Mouse (Mus musculus): ENCODE data around the gene Insm2. TPM values are rescaled to one million over a fixed set of nuclear protein-coding genes. Genes with fewer than 3 reads are reported as not detected.
"Not testable (repeated sequence)": the region's sequence is repeated elsewhere in the genome, so short reads cannot be mapped to it uniquely, and the experiment has no call there.

Gene Insm2
- polyA plus RNA-seq (2014; fragmentation: Nextera tagmentation; extraction: Ambion mirVana): not detected in 2 replicates

GRCm38 (mm10) chr12:55598887-55599561 lies at the start of gene Insm2:
TSS of gene Insm2 (plus strand) at chr12:55599427.
- Histone ChIP-seq H3K4me3 (ENCODE audit: control insufficient read depth in 1 of 2, insufficient read depth in 1 of 2, low read depth in 1 of 2, low read length in 2 of 2) (peak within 1 kb of the TSS; percentile 38 to 50), H3K27ac (replicated peaks in 1 of 2; ENCODE audit: control insufficient read depth in 1 of 2, insufficient read depth in 1 of 2, low read depth in 2 of 2, low read length in 2 of 2) (no peak within 1 kb of the TSS), H3K9me3 (ENCODE audit: control insufficient read depth, low read length) (no peaks in the 10 kb centered on the region), H3K27me3 (ENCODE audit: control insufficient read depth, insufficient read depth, low read length) (peaks cover 56% of the 10 kb centered on the region), H3K36me3 (ENCODE audit: control insufficient read depth, insufficient read depth, low read length) (peaks cover 6% of the 10 kb centered on the region), H3K9ac (ENCODE audit: low read length) (no peak within 1 kb of the TSS), H3K4me1 (ENCODE audit: control insufficient read depth in 2 of 2, insufficient read depth in 2 of 2, low read length in 2 of 2) (peaks cover 4 to 20% of the 10 kb centered on the region in 2 experiments), H3K4me2 (ENCODE audit: low read length) (peak within 1 kb of the TSS; percentile 68)
- ATAC-seq (ENCODE audit: insufficient number of reproducible peaks, insufficient read depth, low FRiP score, low read depth): peak; percentile 36; the same call in 1 of the 2 replicates
- under 1% methylated on average over 77 of the region's 77 CpGs for WGBS

- ATAC-seq (ENCODE audit: insufficient number of reproducible peaks, insufficient read depth, low FRiP score, low read depth); H3K36me3 ChIP-seq (ENCODE audit: control insufficient read depth, insufficient read depth, low read length); H3K27me3 ChIP-seq (ENCODE audit: control insufficient read depth, insufficient read depth, low read length); H3K4me2 ChIP-seq (ENCODE audit: low read length); H3K9me3 ChIP-seq (ENCODE audit: control insufficient read depth, low read length); H3K4me1 ChIP-seq (ENCODE audit: control insufficient read depth in 2 of 2, insufficient read depth in 2 of 2, low read length in 2 of 2); H3K27ac ChIP-seq (replicated peaks in 1 of 2; ENCODE audit: control insufficient read depth in 1 of 2, insufficient read depth in 1 of 2, low read depth in 2 of 2, low read length in 2 of 2); H3K4me3 ChIP-seq (ENCODE audit: control insufficient read depth in 1 of 2, insufficient read depth in 1 of 2, low read depth in 1 of 2, low read length in 2 of 2); H3K9ac ChIP-seq (ENCODE audit: low read length): not testable (repeated sequence)
- 84% methylated on average over 6 of the region's 6 CpGs for WGBS
These were observed 44.3 kb upstream of the Insm2 start for GRCm38 (mm10) chr12:55554901-55555300.

GRCm38 (mm10) chr12:55557866-55558265 lies 41.4 kb upstream of the Insm2 start:
- Histone ChIP-seq H3K9me3 (ENCODE audit: control insufficient read depth, low read length) (no peaks in the 10 kb centered on the region), H3K4me1 (ENCODE audit: control insufficient read depth in 2 of 2, insufficient read depth in 2 of 2, low read length in 2 of 2) (no peaks in the 10 kb centered on the region; a peak in 1 of 4 replicates), H3K4me2 (ENCODE audit: low read length) (no peak overlapping the region), H3K27ac (replicated peaks in 1 of 2; ENCODE audit: control insufficient read depth in 1 of 2, insufficient read depth in 1 of 2, low read depth in 2 of 2, low read length in 2 of 2) (no peak overlapping the region), H3K9ac (ENCODE audit: low read length) (no peak overlapping the region), H3K36me3 (ENCODE audit: control insufficient read depth, insufficient read depth, low read length) (no peaks in the 10 kb centered on the region), H3K4me3 (ENCODE audit: control insufficient read depth in 1 of 2, insufficient read depth in 1 of 2, low read depth in 1 of 2, low read length in 2 of 2) (no peak overlapping the region), H3K27me3 (ENCODE audit: control insufficient read depth, insufficient read depth, low read length) (no peaks in the 10 kb centered on the region)
- WGBS: 79% methylated on average over 6 of the region's 6 CpGs
- ATAC-seq (ENCODE audit: insufficient number of reproducible peaks, insufficient read depth, low FRiP score, low read depth): no peak

GRCm38 (mm10) chr12:55559184-55559855 lies 39.9 kb upstream of the Insm2 start:
- Histone ChIP-seq H3K36me3 (ENCODE audit: control insufficient read depth, insufficient read depth, low read length) (no peaks in the 10 kb centered on the region), H3K4me2 (ENCODE audit: low read length) (no peak overlapping the region), H3K4me1 (ENCODE audit: control insufficient read depth in 2 of 2, insufficient read depth in 2 of 2, low read length in 2 of 2) (no peaks in the 10 kb centered on the region; a peak in 1 of 4 replicates), H3K27me3 (ENCODE audit: control insufficient read depth, insufficient read depth, low read length) (no peaks in the 10 kb centered on the region), H3K9ac (ENCODE audit: low read length) (no peak overlapping the region), H3K4me3 (ENCODE audit: control insufficient read depth in 1 of 2, insufficient read depth in 1 of 2, low read depth in 1 of 2, low read length in 2 of 2) (no peak overlapping the region), H3K27ac (replicated peaks in 1 of 2; ENCODE audit: control insufficient read depth in 1 of 2, insufficient read depth in 1 of 2, low read depth in 2 of 2, low read length in 2 of 2) (no peak overlapping the region), H3K9me3 (ENCODE audit: control insufficient read depth, low read length) (no peaks in the 10 kb centered on the region)
- WGBS: 80% methylated on average over 12 of the region's 12 CpGs
- no peak for ATAC-seq (ENCODE audit: insufficient number of reproducible peaks, insufficient read depth, low FRiP score, low read depth)

- no peak for ATAC-seq (ENCODE audit: insufficient number of reproducible peaks, insufficient read depth, low FRiP score, low read depth)
These were observed 39.1 kb upstream of the Insm2 start for GRCm38 (mm10) chr12:55560025-55560690.

GRCm38 (mm10) chr12:55563742-55564141 lies 35.5 kb upstream of the Insm2 start:
- Histone ChIP-seq H3K36me3 (ENCODE audit: control insufficient read depth, insufficient read depth, low read length) (no peaks in the 10 kb centered on the region), H3K9ac (ENCODE audit: low read length) (no peak overlapping the region), H3K4me3 (ENCODE audit: control insufficient read depth in 1 of 2, insufficient read depth in 1 of 2, low read depth in 1 of 2, low read length in 2 of 2) (no peak overlapping the region), H3K9me3 (ENCODE audit: control insufficient read depth, low read length) (no peaks in the 10 kb centered on the region), H3K4me1 (ENCODE audit: control insufficient read depth in 2 of 2, insufficient read depth in 2 of 2, low read length in 2 of 2) (no peaks in the 10 kb centered on the region; a peak in 1 of 4 replicates), H3K27me3 (ENCODE audit: control insufficient read depth, insufficient read depth, low read length) (no peaks in the 10 kb centered on the region), H3K4me2 (ENCODE audit: low read length) (no peak overlapping the region), H3K27ac (replicated peaks in 1 of 2; ENCODE audit: control insufficient read depth in 1 of 2, insufficient read depth in 1 of 2, low read depth in 2 of 2, low read length in 2 of 2) (no peak overlapping the region)
- WGBS: 78% methylated on average over 3 of the region's 3 CpGs
- ATAC-seq (ENCODE audit: insufficient number of reproducible peaks, insufficient read depth, low FRiP score, low read depth): no peak

More at GRCm38 (mm10) chr12:55560025-55560690, 39.1 kb upstream of the Insm2 start:
- Histone ChIP-seq H3K36me3 (ENCODE audit: control insufficient read depth, insufficient read depth, low read length) (no peaks in the 10 kb centered on the region), H3K4me3 (ENCODE audit: control insufficient read depth in 1 of 2, insufficient read depth in 1 of 2, low read depth in 1 of 2, low read length in 2 of 2) (peak overlapping the region; percentile 45 to 46), H3K9me3 (ENCODE audit: control insufficient read depth, low read length) (no peaks in the 10 kb centered on the region), H3K4me2 (ENCODE audit: low read length) (peak overlapping the region; percentile 77), H3K9ac (ENCODE audit: low read length) (peak overlapping the region; percentile 68), H3K27me3 (ENCODE audit: control insufficient read depth, insufficient read depth, low read length) (no peaks in the 10 kb centered on the region), H3K27ac (replicated peaks in 1 of 2; ENCODE audit: control insufficient read depth in 1 of 2, insufficient read depth in 1 of 2, low read depth in 2 of 2, low read length in 2 of 2) (no peak overlapping the region), H3K4me1 (ENCODE audit: control insufficient read depth in 2 of 2, insufficient read depth in 2 of 2, low read length in 2 of 2) (no peaks in the 10 kb centered on the region; a peak in 1 of 4 replicates)
- WGBS: 16% methylated on average over 19 of the region's 19 CpGs

GRCm38 (mm10) chr12:55564187-55564963 lies 34.9 kb upstream of the Insm2 start:
- 80% methylated on average over 9 of the region's 9 CpGs for WGBS
- no peak for ATAC-seq (ENCODE audit: insufficient number of reproducible peaks, insufficient read depth, low FRiP score, low read depth)
- Histone ChIP-seq H3K4me3 (ENCODE audit: control insufficient read depth in 1 of 2, insufficient read depth in 1 of 2, low read depth in 1 of 2, low read length in 2 of 2) (no peak overlapping the region), H3K9me3 (ENCODE audit: control insufficient read depth, low read length) (no peaks in the 10 kb centered on the region), H3K9ac (ENCODE audit: low read length) (no peak overlapping the region), H3K4me1 (ENCODE audit: control insufficient read depth in 2 of 2, insufficient read depth in 2 of 2, low read length in 2 of 2) (no peaks in the 10 kb centered on the region; a peak in 1 of 4 replicates), H3K27ac (replicated peaks in 1 of 2; ENCODE audit: control insufficient read depth in 1 of 2, insufficient read depth in 1 of 2, low read depth in 2 of 2, low read length in 2 of 2) (no peak overlapping the region), H3K27me3 (ENCODE audit: control insufficient read depth, insufficient read depth, low read length) (no peaks in the 10 kb centered on the region), H3K36me3 (ENCODE audit: control insufficient read depth, insufficient read depth, low read length) (no peaks in the 10 kb centered on the region), H3K4me2 (ENCODE audit: low read length) (no peak overlapping the region)

Data from heart, embryonic 14.5 days (tissue).